Mouse (Mus musculus): ENCODE measurements around the gene Pcsk5. TPM values are rescaled to one million over a fixed set of nuclear protein-coding genes. Genes with fewer than 3 reads are reported as not detected.

Gene Pcsk5
- 18.2 and 19.1 TPM in 2 replicates for polyA plus RNA-seq (2012; rRNA removed; ENCODE audit: low replicate concordance)

DNA sequence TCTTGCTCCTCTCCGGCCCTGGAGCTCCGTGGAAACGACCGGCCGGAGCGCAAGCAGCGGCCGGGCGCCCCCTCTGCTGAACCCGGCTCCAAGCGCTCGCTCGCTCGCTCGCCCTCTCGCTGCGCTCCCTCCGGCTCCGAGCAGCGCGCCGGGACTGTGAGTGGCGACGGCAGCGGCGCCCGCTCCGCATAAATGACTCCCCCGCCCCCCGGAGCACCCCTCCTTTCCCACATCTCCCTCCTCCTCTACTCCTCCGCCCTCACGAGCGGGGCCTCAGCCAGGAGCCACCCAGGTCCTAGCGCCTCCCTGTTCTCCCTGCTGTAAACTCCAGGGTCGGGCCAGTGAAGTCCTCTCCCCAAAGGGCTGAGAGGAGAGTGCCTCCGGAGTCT is at the start of gene Pcsk5:
TSS of gene Pcsk5 (minus strand) at position 162 of the 389 bp plus-strand sequence.

DNA sequence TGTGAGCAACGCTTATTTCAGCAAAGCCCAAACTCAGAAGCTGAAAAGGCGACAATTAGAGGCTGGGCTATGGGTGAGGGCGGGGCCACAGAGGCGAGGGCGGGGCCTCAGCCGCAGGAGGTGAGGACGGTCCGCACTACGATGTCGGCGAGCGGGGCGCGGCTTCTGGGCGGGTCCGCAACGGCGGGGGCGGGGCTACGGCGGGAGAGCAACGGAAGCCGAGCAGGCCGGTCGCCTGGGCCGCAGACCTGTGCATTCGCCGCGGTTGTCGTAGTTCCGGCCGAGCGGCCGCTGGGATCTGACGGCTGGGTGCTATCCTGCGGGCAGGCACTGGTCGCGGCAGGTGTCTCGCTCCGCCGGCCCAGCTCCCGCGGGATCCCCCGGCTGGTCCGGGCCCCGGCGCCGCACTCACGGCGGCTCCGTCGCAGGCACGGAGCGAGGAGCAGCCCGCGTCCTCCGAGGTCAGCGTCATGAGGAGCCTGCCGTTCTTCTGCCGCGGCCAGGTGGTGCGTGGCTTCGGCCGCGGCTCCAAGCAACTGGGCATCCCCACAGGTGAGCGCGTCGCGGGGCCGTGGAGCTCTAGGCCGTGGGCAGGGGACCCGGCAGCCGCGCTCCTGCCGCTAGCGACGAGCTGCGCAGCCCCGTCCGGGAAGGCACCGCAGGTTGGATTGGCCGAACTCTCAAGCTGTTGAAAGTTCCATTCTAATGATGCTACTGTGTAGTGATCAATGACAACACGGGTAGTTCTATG is 443.4 kb downstream of the Pcsk5 start, which contains the start of gene Rfk:
TSS of gene Rfk (plus strand) at position 203 of the 751 bp plus-strand sequence.

